Mouse (Mus musculus) hindbrain, embryonic 16.5 days (tissue): ENCODE measurements around the gene Oxsr1. TPM values are rescaled to one million over a fixed set of nuclear protein-coding genes. Genes with fewer than 3 reads are reported as not detected.

Experiments
- ATAC-seq: fragments of 200-750 bp; cut with Nextera tagmentation; 2 replicates; pipeline ENCODE4 v1.8.0; 2017; ENCODE audit warnings: moderate TSS enrichment, moderate library complexity
- H3K27ac ChIP-seq: fragments of 300-500 bp; sonication (generic); 2 replicates; pipeline ENCODE4 v1.5.1; 2014; ENCODE audit warnings: low read depth, mild to moderate bottlenecking, control low read depth, low read length, moderate library complexity
- H3K27me3 ChIP-seq: fragments of 300-500 bp; sonication (generic); replicated peaks from 2 replicates; pipeline ENCODE4 v1.6.1; 2014; ENCODE audit warnings: low read length; ENCODE audit not compliant: control insufficient read depth, insufficient read depth
- H3K36me3 ChIP-seq: fragments of 300-500 bp; sonication (generic); 2 replicates; pipeline ENCODE4 v1.6.1; 2014; ENCODE audit warnings: mild to moderate bottlenecking, low read length, moderate library complexity, mixed read lengths; ENCODE audit not compliant: control insufficient read depth, insufficient read depth
- H3K4me1 ChIP-seq: fragments of 300-500 bp; sonication (generic); 2 replicates; pipeline ENCODE4 v1.6.1; 2014; ENCODE audit warnings: low read depth, low read length; ENCODE audit not compliant: control insufficient read depth, insufficient read depth
- H3K4me2 ChIP-seq: fragments of 300-500 bp; sonication (generic); 2 replicates; pipeline ENCODE4 v1.6.1; 2014; ENCODE audit warnings: mild to moderate bottlenecking, low read length, control low read depth, moderate library complexity
- H3K4me3 ChIP-seq: fragments of 300-500 bp; sonication (generic); 2 replicates; pipeline ENCODE4 v1.5.1; 2014; ENCODE audit warnings: mild to moderate bottlenecking, low read length, control low read depth, moderate library complexity
- H3K9ac ChIP-seq: fragments of 300-500 bp; sonication (generic); 2 replicates; pipeline ENCODE4 v1.6.1; 2014; ENCODE audit warnings: low read depth, mild to moderate bottlenecking, control low read depth, low read length, moderate library complexity
- H3K9me3 ChIP-seq: fragments of 300-500 bp; sonication (generic); 2 replicates; pipeline ENCODE4 v1.6.1; 2014; ENCODE audit warnings: mild to moderate bottlenecking, low read length, moderate library complexity; ENCODE audit not compliant: control insufficient read depth
- WGBS: fragments of 180-500 bp; shearing (Covaris S2); extraction: QIAGEN DNeasy Blood & Tissue Kit; methylation state at CpG from one replicate; pipeline ENCODE4 v1.1.7; 2014; 5-methylcytosine and 5-hydroxymethylcytosine counted together
- polyA plus RNA-seq: library from polyadenylated mRNA; unstranded; fragments of >200 nt; fragmentation: Nextera tagmentation; extraction: Ambion mirVana; gene quantifications from 2 replicates; pipeline ENCODE4 v1.2.1, GENCODE M21; 2015

Gene Oxsr1
- polyA plus RNA-seq, 1 experiment from 2014 or later, result 12.1 TPM

DNA sequence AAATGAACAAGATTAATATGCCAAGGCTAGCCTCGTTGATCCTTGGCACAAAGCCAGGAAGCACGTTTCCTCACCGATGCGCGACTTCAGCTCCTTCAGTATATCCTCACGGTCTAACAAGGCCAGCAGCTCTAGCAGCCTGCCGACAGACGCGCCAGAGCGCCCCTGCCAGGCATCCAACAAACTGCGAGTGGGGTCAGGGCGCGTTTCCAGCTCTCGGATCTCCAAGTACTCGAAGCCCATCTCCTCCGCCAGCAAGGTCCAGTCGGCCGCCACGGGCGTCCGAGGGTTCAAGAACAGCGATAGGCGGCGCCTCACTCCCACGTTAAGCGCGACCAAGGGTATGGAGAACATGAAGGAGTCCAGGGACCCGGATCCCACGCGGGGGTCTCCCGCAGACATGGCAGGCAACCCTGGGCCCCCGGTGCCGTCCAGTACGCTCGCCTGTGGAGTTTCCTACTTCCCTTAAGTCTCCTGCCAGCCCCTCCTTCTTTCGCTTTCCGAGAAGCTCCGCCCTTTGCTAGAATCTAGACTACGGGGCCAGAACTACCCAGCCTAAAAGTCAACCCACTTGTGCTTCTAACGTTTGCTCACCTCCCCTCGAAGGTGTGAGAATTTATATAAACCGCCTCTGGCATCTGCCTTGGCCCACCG is 17.5 kb upstream of the Oxsr1 start, which contains the start of gene Acaa1a:
Acaa1a (plus strand) TSS at position 119 of the 654 bp plus-strand sequence.
- Histone ChIP-seq H3K4me3 (peak within 1 kb of the TSS; percentile 54), H3K36me3 (peaks cover 11% of the 10 kb centered on the region), H3K27ac (peak within 1 kb of the TSS; percentile 81), H3K4me2 (peak within 1 kb of the TSS; percentile 72), H3K9ac (peak within 1 kb of the TSS; percentile 74), H3K9me3 (no peaks in the 10 kb centered on the region), H3K4me1 (peaks cover 24% of the 10 kb centered on the region), H3K27me3 (0 out of 2 replicates have a peak, but pooled peaks cover 4% of the 10 kb centered on the region)
- no peak for ATAC-seq
- WGBS, result under 1% methylated on average over 43 of the region's 43 CpGs

DNA sequence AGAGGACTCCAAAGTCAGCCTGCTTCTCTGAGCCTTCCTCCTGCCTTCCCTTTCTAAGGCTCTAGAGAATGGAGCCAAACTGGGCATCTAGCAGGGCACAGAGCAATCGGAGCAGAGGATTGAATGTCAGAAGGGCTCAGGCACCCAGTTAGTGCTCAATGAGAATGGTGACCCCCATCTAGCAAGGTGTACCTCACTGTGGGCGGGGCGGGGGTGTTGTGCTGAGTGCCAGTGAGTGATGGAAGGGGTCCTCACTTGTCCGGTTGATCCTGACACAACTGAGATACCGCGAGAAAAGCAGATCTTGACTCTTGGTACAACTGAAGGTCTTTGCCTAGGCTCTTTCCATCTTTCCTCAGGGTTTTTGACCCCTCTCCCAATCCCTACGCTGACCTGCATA is 16.9 kb upstream of the Oxsr1 start:
- WGBS, result 55% methylated on average over 7 of the region's 7 CpGs
- 0 out of 2 replicates have a peak, but pooled peaks cover 4% of the 10 kb centered on the region for H3K27me3 ChIP-seq
- H3K27ac ChIP-seq, result no peak overlapping the region
- no peak overlapping the region; the same call in 1 of the 2 replicates for H3K9ac ChIP-seq
- peak overlapping the region; percentile 72 for H3K4me2 ChIP-seq
- H3K4me1 ChIP-seq, result peaks cover 24% of the 10 kb centered on the region
- no peaks in the 10 kb centered on the region for H3K9me3 ChIP-seq
- peak overlapping the region; percentile 54 for H3K4me3 ChIP-seq
- H3K36me3 ChIP-seq, result peaks cover 8% of the 10 kb centered on the region
- no peak for ATAC-seq

DNA sequence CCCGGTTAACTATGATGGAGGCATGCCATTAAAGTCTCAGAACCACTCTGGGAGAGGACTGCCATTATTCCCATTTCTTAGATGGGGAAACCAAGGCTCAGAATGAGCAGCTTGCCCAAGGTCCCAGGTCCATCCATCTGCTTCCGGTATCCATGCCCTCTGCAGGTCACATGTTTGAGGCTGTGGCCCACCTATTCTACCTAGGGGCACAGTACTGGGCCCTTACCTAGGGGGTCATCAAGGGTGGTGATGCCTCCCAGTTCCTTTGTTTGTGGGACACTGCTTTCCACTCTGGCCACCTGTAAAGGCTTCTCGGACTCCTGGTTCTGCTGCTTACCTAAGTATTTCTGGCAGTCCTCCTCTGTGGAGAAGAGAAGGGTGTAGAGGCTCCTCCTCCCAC is 16.1 kb upstream of the Oxsr1 start:
- Histone ChIP-seq H3K27ac (no peak overlapping the region), H3K9ac (no peak overlapping the region), H3K9me3 (no peaks in the 10 kb centered on the region), H3K4me2 (no peak overlapping the region), H3K27me3 (0 out of 2 replicates have a peak, but pooled peaks cover 4% of the 10 kb centered on the region), H3K4me3 (no peak overlapping the region), H3K36me3 (peaks cover 2% of the 10 kb centered on the region), H3K4me1 (peaks cover 23% of the 10 kb centered on the region)
- no peak for ATAC-seq
- WGBS, result 88% methylated on average over 3 of the region's 3 CpGs

DNA sequence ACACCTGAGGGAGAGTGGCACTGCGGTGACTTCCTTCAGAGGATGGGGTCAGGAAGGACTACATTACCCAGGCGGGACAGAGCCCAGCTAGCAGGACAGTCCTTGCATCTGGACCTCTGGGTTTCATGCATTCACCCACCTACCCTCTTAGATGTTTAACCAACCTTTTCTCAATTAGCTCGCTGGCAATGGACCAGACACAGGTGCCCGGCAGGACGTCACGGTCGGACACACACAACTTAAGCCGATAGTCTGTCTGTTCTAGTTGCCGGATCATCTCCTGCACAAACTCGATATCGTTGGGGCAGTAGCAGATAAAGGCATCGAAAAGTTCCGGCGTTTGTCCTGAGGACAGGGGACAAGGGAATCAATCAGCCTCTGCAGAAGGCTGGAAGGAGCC is 15.6 kb upstream of the Oxsr1 start:
- WGBS, result 91% methylated on average over 14 of the region's 14 CpGs
- H3K27me3 ChIP-seq, result 0 out of 2 replicates have a peak, but pooled peaks cover 4% of the 10 kb centered on the region
- no peak overlapping the region for H3K27ac ChIP-seq
- H3K4me2 ChIP-seq, result no peak overlapping the region
- H3K9me3 ChIP-seq, result no peaks in the 10 kb centered on the region
- peaks cover 19% of the 10 kb centered on the region for H3K4me1 ChIP-seq
- H3K36me3 ChIP-seq, result no peaks in the 10 kb centered on the region
- no peak overlapping the region for H3K4me3 ChIP-seq
- no peak overlapping the region for H3K9ac ChIP-seq
- no peak for ATAC-seq

DNA sequence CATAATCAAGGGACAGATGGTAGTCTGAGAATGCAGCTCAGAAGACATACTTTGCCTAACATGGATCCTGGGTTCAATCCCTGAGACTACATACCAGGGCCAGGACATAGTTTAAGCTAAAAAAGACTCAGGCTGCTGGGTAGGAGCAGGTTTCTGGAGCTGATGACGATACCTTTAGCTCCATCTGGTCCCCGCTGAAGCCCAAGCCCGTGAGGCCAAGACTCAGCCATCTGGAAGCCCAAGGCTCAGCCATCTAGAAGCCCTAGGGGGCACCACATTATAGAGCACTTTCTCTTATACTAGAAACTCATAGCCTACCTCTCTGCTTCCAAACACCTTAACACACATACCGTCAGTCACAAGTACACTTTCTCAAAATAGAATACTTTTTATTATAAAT is 13.3 kb upstream of the Oxsr1 start:
- Histone ChIP-seq H3K4me3 (no peak overlapping the region), H3K27ac (no peak overlapping the region), H3K36me3 (no peaks in the 10 kb centered on the region), H3K27me3 (0 out of 2 replicates have a peak, but pooled peaks cover 4% of the 10 kb centered on the region), H3K9me3 (no peaks in the 10 kb centered on the region), H3K4me1 (peaks cover 9% of the 10 kb centered on the region; the same call in 1 of the 2 replicates), H3K4me2 (no peak overlapping the region), H3K9ac (no peak overlapping the region)
- 84% methylated on average over 4 of the region's 4 CpGs for WGBS
- ATAC-seq, result no peak

DNA sequence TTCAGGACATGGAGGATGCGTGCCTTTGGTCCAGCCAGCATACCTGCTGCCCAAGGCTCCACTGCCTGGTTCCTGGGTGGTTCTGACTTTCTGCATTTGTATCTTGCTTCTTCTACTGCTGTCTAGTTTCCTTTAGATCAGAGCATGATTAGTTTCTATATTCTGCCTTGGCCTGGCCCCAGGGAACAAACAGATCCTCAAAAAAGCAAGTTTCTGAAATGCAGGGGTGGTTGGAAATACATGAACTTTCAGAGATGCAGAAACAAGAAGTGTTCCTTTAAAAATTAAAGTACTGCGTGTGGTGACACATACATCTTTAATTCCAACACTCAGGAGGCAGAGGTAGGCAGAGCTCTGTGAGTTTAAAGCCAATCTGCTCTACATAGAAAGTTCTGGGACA is 12.6 kb upstream of the Oxsr1 start:
- no peak for ATAC-seq
- H3K27ac ChIP-seq, result no peak overlapping the region
- no peak overlapping the region for H3K9ac ChIP-seq
- H3K36me3 ChIP-seq, result no peaks in the 10 kb centered on the region
- no peak overlapping the region for H3K4me3 ChIP-seq
- no peaks in the 10 kb centered on the region for H3K9me3 ChIP-seq
- H3K4me1 ChIP-seq, result peaks cover 2% of the 10 kb centered on the region; the same call in 1 of the 2 replicates
- WGBS, result 86% methylated on average over 2 of the region's 2 CpGs
- H3K27me3 ChIP-seq, result 0 out of 2 replicates have a peak, but pooled peaks cover 4% of the 10 kb centered on the region
- H3K4me2 ChIP-seq, result no peak overlapping the region

DNA sequence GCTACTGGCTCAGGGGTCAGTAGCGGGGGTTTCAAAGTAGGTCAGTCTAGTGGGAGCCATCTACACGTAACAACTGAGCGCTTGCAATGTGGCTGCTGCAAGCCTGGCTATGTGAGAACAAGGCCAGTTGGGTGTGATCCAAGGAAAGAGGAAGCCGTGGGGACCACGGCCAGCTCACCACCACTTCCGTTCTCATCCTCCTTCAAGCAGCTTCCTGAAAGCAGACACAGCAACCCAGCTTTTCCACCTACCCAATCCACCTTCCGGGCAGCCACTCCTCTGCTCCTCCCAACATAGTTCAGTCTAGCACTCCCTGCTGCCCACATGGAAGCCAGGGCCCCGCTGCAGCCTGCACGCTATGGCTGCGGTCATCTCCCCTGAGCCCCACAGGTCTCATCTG is 12.1 kb upstream of the Oxsr1 start:
- H3K36me3 ChIP-seq, result no peaks in the 10 kb centered on the region
- H3K4me1 ChIP-seq, result no peaks in the 10 kb centered on the region; the same call in 1 of the 2 replicates
- WGBS, result 66% methylated on average over 10 of the region's 10 CpGs
- H3K27me3 ChIP-seq, result 0 out of 2 replicates have a peak, but pooled peaks cover 4% of the 10 kb centered on the region
- H3K9ac ChIP-seq, result no peak overlapping the region
- ATAC-seq, result no peak
- no peaks in the 10 kb centered on the region for H3K9me3 ChIP-seq
- H3K27ac ChIP-seq, result no peak overlapping the region
- no peak overlapping the region for H3K4me3 ChIP-seq
- no peak overlapping the region for H3K4me2 ChIP-seq

DNA sequence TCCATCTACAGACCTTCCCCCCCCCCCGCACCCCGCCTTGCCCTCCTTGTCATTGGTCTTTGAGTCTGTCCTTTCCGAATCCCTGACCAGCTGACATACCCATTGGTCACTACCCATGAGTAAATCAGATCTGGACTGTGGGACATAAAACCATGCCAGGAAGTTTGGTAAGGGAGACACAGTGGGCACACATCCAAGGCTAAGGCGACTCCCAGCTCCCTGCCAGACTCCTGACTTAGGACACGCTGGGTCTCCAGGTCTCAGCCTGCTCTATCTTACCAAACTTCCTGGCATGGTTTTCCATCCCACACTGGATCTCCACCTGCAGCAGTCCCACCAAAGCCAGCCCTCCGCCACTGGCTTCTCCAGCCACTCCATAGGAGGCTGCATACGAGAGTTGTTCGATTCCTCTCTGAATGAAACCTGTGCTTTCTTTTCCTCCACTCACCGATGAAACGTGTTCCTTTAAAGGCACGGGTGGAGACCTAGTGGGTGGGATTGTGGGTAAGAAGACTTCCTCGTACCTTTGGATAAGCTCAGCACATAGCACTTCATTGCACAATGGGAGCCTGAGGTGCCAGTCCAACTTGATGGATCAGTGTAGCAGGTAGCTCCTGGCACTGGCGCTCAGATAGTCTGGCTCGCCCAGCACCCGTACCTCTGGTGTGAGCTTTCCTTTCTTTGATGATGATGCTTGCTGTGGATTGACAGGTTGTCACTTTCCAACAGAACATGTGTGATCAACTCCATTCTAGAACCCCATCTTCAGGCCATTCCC is 8.1 kb upstream of the Oxsr1 start:
- Histone ChIP-seq H3K4me3 (no peak overlapping the region), H3K9me3 (no peaks in the 10 kb centered on the region), H3K36me3 (no peaks in the 10 kb centered on the region), H3K4me2 (no peak overlapping the region), H3K27me3 (no peaks in the 10 kb centered on the region), H3K27ac (no peak overlapping the region), H3K4me1 (no peaks in the 10 kb centered on the region), H3K9ac (no peak overlapping the region)
- ATAC-seq, result no peak
- WGBS, result 93% methylated on average over 15 of the region's 15 CpGs

DNA sequence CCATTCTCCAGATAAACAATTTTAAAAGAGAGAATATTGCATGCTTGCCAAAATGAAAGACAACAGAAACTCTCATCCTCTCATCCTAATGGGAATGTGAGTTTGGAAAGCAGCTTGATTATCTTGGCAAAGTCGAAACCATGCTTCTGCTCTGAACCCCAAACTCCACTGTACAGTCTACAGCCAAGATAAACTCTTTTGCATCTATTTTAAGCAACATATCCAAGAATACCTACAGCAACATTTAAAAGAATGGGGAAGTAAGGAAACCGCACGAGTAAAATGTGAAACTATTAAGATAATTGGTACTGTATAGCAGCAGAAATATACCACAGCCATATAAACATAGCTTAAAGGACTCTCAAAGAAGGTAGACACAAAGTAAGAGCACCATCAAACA is 6.3 kb upstream of the Oxsr1 start:
- Histone ChIP-seq H3K27me3 (no peaks in the 10 kb centered on the region), H3K27ac (no peak overlapping the region), H3K9me3 (no peaks in the 10 kb centered on the region), H3K9ac (no peak overlapping the region), H3K4me1 (no peaks in the 10 kb centered on the region; the same call in 1 of the 2 replicates), H3K4me2 (no peak overlapping the region), H3K36me3 (no peaks in the 10 kb centered on the region), H3K4me3 (no peak overlapping the region)
- no peak for ATAC-seq
- 80% methylated on average over 3 of the region's 3 CpGs for WGBS
